8 mouse cellular contexts compared by ENCODE assay signal in genomic region chr15:85634322-85635141, GRCm38 (mm10). TPM values are rescaled to one million over a fixed set of nuclear protein-coding genes. Genes with fewer than 3 reads are reported as not detected.
DNase-seq lines count a peak whose midpoint lies in the region; ATAC-seq and TF ChIP-seq lines count a peak whose summit lies in the region.

No protein-coding gene starts in this region.

- no peak for TF ChIP-seq CTCF in bone marrow, adult 2 months (IDR thresholded peaks at IDR 0.05; ENCODE audit: control insufficient read depth, insufficient read depth, low read length)

- H3K4me3 ChIP-seq in bone marrow, adult 2 months (replicated peaks; ENCODE audit: control insufficient read depth, low read depth, low read length), result peak overlapping the region; percentile 80
- peak overlapping the region; percentile 69 for H3K4me3 ChIP-seq in embryonic facial prominence, embryonic 15.5 days (replicated peaks)
- peak overlapping the region; percentile 53 for H3K4me3 ChIP-seq in kidney, embryonic 14.5 days (ENCODE audit: low read length)
- H3K4me3 ChIP-seq in limb, embryonic 15.5 days, result peak overlapping the region; percentile 65

- H3K9ac ChIP-seq in embryonic facial prominence, embryonic 15.5 days, result peak overlapping the region; percentile 53
- peak overlapping the region; percentile 81 for H3K9ac ChIP-seq in kidney, embryonic 14.5 days (ENCODE audit: low read depth, low read length)
- H3K9ac ChIP-seq in limb, embryonic 15.5 days, result peak overlapping the region; percentile 70

- WGBS in bone marrow, adult 2 months, result under 1% methylated on average over 58 of the region's 58 CpGs
- under 1% methylated on average over 57 of the region's 58 CpGs for WGBS in embryonic facial prominence, embryonic 15.5 days
- WGBS in kidney, embryonic 14.5 days, result under 1% methylated on average over 58 of the region's 58 CpGs
- WGBS in limb, embryonic 15.5 days, result under 1% methylated on average over 58 of the region's 58 CpGs

- peak; percentile 89 for TF ChIP-seq POLR2A in bone marrow, adult 2 months (IDR thresholded peaks at IDR 0.05; ENCODE audit: borderline replicate concordance, control insufficient read depth, low read depth, low read length)

- H3K4me2 ChIP-seq in embryonic facial prominence, embryonic 15.5 days (replicated peaks), result peak overlapping the region; percentile 56
- peak overlapping the region; percentile 54 for H3K4me2 ChIP-seq in kidney, embryonic 14.5 days (replicated peaks; ENCODE audit: low read depth, low read length)
- H3K4me2 ChIP-seq in limb, embryonic 15.5 days, result peak overlapping the region; percentile 63

- no peaks in the 10 kb centered on the region for H3K36me3 ChIP-seq in embryonic facial prominence, embryonic 15.5 days
- H3K36me3 ChIP-seq in kidney, embryonic 14.5 days (ENCODE audit: control insufficient read depth, insufficient read depth, low read length), result no peaks in the 10 kb centered on the region
- no peaks in the 10 kb centered on the region for H3K36me3 ChIP-seq in limb, embryonic 15.5 days

- ATAC-seq in embryonic facial prominence, embryonic 15.5 days (ENCODE audit: insufficient number of reproducible peaks, low FRiP score, low TSS enrichment, low read depth), result peak; percentile 99
- ATAC-seq in kidney, embryonic 14.5 days (ENCODE audit: low FRiP score, low TSS enrichment), result peak; percentile 98
- ATAC-seq in limb, embryonic 15.5 days (ENCODE audit: insufficient number of reproducible peaks, low FRiP score, low TSS enrichment, low read depth), result peak; percentile 99

- no peaks in the 10 kb centered on the region for H3K9me3 ChIP-seq in embryonic facial prominence, embryonic 15.5 days (replicated peaks)
- no peaks in the 10 kb centered on the region for H3K9me3 ChIP-seq in kidney, embryonic 14.5 days (ENCODE audit: control insufficient read depth, low read length)
- H3K9me3 ChIP-seq in limb, embryonic 15.5 days, result no peaks in the 10 kb centered on the region

- peak overlapping the region; percentile 96 for H3K27ac ChIP-seq in bone marrow, adult 2 months (ENCODE audit: control insufficient read depth, insufficient read depth, low read depth, low read length, poor library complexity)
- peak overlapping the region; percentile 97 for H3K27ac ChIP-seq in embryonic facial prominence, embryonic 15.5 days (replicated peaks)
- H3K27ac ChIP-seq in kidney, embryonic 14.5 days (ENCODE audit: low read depth, low read length), result peak overlapping the region; percentile 90
- H3K27ac ChIP-seq in limb, embryonic 15.5 days, result peak overlapping the region; percentile 97

- no peaks in the 10 kb centered on the region; the same call in 1 of the 2 replicates for H3K4me1 ChIP-seq in bone marrow, adult 2 months (ENCODE audit: control insufficient read depth, insufficient read depth, low read length)
- H3K4me1 ChIP-seq in embryonic facial prominence, embryonic 15.5 days, result peaks cover 18% of the 10 kb centered on the region
- H3K4me1 ChIP-seq in kidney, embryonic 14.5 days (ENCODE audit: control insufficient read depth, insufficient read depth, low read length), result 0 out of 2 replicates have a peak, but pooled peaks cover 5% of the 10 kb centered on the region
- H3K4me1 ChIP-seq in limb, embryonic 15.5 days, result peaks cover 15% of the 10 kb centered on the region

- H3K27me3 ChIP-seq in embryonic facial prominence, embryonic 15.5 days, result no peaks in the 10 kb centered on the region
- H3K27me3 ChIP-seq in kidney, embryonic 14.5 days (ENCODE audit: control insufficient read depth, insufficient read depth, low read length), result no peaks in the 10 kb centered on the region
- H3K27me3 ChIP-seq in limb, embryonic 15.5 days, result no peaks in the 10 kb centered on the region

- peak; percentile 100 for DNase-seq in 416B (ENCODE audit: low read depth)
- DNase-seq in heart, adult 9 months (ENCODE audit: low spot score in 2 of 2), result peak; percentile 99 to 100
- DNase-seq in monocyte, adult 2 months (ENCODE audit: low read depth in 1 of 2, low spot score in 2 of 2), result peak; percentile 99 to 100
- DNase-seq in spleen, postnatal 36 days (ENCODE audit: low spot score in 2 of 2), result peak; percentile 99 to 100

RNA-seq across cellular contexts. Expression of gene Wnt7b, which starts 52.3 kb away (rescaled TPM):
- not detected in 2 replicates for polyA plus RNA-seq in bone marrow, adult 2 months (2011; ENCODE audit: insufficient read depth, insufficient read length, low replicate concordance, missing spikeins)
- 36.0 and 40.9 TPM in 2 replicates for polyA plus RNA-seq in embryonic facial prominence, embryonic 15.5 days (2015; fragmentation: Nextera tagmentation; extraction: Ambion mirVana)
- 10.8 and 15.1 TPM in 2 replicates for polyA plus RNA-seq in kidney, embryonic 14.5 days (2014; fragmentation: Nextera tagmentation; extraction: Ambion mirVana)
- polyA plus RNA-seq in limb, embryonic 15.5 days (2015; fragmentation: Nextera tagmentation; extraction: Ambion mirVana), result 49.5 and 62.1 TPM in 2 replicates

Comparison
In these comparisons a context has a peak if more than half of its experiments do, and no peak if none do; other contexts are left out.
1. Peak in every context shown above with its lines: DNase-seq, ATAC-seq, H3K4me3 ChIP-seq and H3K27ac ChIP-seq.
2. RNA of gene Wnt7b, which starts 52.3 kb away (polyA plus RNA-seq): 49.5 to 62.1 TPM in limb, embryonic 15.5 days, 36.0 to 40.9 TPM in embryonic facial prominence, embryonic 15.5 days and 10.8 to 15.1 TPM in kidney, embryonic 14.5 days; not detected in bone marrow, adult 2 months; every median in the first group is over 10 times any median in the second.